Mouse (Mus musculus): Measurements from ENCODE around the gene Wnk4. TPM values are rescaled to one million over a fixed set of nuclear protein-coding genes. Genes with fewer than 3 reads are reported as not detected.

The Wnk4 gene
- total RNA-seq (2021), result 1 to 10 TPM; 4.5 to 8.0 TPM
- long read RNA-seq, experiment 1, full-length matches to known transcripts, result 1 of 8 reads
- long read RNA-seq, experiment 1, partial matches to known transcripts, result 4 of 8 reads
- long read RNA-seq, experiment 1, other reads (novel, unspliced or antisense), result 3 of 8 reads
- long read RNA-seq, experiment 2, full-length matches to known transcripts, result 1 of 7 reads
- long read RNA-seq, experiment 2, partial matches to known transcripts, result 4 of 7 reads
- long read RNA-seq, experiment 2, other reads (novel, unspliced or antisense), result 2 of 7 reads

- H3K4me3 ChIP-seq, result peak within 1 kb of the TSS; percentile 53
- no peak for TF ChIP-seq CTCF (IDR thresholded peaks at IDR 0.05)
- intact Hi-C loops (cut with DNase I), result no loop called here
- H3K27ac ChIP-seq, result peak within 1 kb of the TSS; percentile 19; the same call in 1 of the 2 replicates
- DNase-seq (ENCODE audit: extremely low spot score in 1 of 2, low spot score in 2 of 2), result peak in 1 of 2 experiments; percentile 30
Observed at GRCm38 (mm10) chr11:101259948-101260825, at the start of gene Wnk4. TSS of gene Wnk4 (plus strand) at chr11:101260567.

DNA sequence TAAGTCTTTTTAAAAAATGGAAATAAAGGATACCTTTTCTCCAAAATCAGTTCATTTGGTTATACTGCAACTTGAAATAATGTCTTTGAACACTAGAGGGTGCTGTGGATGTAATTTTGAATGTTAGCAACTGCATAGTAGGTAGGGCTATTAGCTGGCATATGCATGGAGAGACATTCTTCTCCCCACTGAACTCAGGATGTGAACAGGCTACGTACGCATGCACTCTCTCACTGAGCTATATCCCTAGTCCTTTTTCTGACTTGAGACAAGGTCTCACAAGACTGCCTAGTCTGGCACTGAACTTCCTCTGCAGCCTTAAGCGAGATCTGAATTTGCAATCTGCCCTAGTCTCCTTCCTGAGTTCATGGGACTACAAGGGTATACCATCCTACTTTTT is 48.4 kb upstream of the Wnk4 start:
- no peak overlapping the region for H3K4me3 ChIP-seq
- TF ChIP-seq CTCF (IDR thresholded peaks at IDR 0.05), result peak; percentile 79
- H3K27ac ChIP-seq, result no peak overlapping the region
- intact Hi-C loops (cut with DNase I), result loop anchor here (1.0 to 5.0 kb wide), 3 partner anchors 36 to 185 kb away; partner anchors contain the start of gene Becn1
- DNase-seq (ENCODE audit: extremely low spot score in 1 of 2, low spot score in 2 of 2), result no peak

DNA sequence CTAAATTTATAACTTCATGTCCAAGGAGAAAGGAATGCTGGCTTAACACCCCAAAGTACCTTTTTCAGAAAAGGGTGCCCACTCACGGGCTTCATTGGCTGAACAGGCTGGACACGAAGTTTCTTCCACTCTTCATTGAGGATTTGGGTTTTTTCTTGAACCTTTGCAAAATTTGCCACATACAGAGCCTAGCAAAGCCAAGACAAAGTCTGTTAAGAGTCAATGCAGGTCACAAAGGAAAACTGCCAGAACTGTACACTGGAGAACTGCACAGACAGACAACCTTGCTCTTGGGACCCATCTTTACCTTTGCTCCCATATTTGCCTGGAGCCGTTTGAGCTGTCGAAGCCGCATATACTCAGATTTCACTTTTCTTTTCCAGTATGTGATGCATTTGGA is 43.4 kb upstream of the Wnk4 start:
- no peak for TF ChIP-seq CTCF (IDR thresholded peaks at IDR 0.05)
- Histone ChIP-seq H3K4me3 (no peak overlapping the region), H3K27ac (no peak overlapping the region)
- intact Hi-C loops (cut with DNase I), result no loop called here
- DNase-seq (ENCODE audit: extremely low spot score in 1 of 2, low spot score in 2 of 2), result no peak

DNA sequence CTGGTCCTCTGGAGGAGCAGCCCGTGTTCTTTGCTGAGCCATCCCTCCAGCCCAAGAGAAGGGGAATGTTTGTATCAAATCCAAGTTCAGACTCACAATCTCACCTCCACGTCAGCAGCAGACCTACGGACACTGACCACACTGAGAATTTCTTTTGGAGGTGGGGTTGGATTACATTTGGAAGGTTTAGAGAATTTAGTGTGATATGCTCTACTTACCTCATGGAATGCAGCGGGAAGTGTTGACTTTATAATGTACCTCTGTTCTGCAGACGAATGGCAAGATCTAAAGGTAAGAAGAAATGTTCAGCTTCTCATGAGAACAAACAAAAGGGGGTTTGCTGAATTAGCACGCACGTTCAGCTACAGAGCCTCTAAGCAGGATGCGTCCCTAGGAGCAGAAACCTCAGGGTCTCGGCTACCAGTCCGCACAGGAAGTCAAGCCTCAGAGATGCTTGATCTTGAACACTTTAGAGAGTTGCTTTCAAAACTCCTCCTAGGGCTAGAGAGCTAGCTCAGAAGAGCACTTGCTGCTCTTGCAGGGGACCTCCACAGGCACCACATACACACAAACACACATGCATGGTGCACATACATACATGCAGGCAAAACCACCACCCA is 41.8 kb upstream of the Wnk4 start:
- TF ChIP-seq CTCF (IDR thresholded peaks at IDR 0.05), result no peak
- Histone ChIP-seq H3K4me3 (no peak overlapping the region), H3K27ac (no peak overlapping the region)
- DNase-seq (ENCODE audit: extremely low spot score in 1 of 2, low spot score in 2 of 2), result no peak
- intact Hi-C loops (cut with DNase I), result no loop called here

DNA sequence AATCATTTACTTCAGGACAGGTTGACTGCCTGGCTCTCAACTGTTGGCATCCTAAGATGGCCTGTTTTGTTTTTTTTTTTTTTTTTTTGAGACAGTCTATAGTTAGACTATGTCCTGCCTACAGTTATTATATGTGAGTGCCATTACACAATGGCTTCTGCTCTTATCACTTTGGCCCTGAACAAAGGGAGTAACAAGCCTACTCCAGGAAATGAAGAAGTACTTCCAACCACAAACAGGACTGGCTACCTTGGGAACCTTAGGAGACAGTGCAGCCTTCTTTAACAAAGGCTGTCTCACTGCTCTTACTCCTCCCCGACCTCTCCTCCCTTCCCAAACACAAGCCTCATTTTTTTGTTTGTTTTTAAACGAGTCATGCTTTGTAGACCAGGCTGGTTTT is 39.5 kb upstream of the Wnk4 start:
- no peak for DNase-seq (ENCODE audit: extremely low spot score in 1 of 2, low spot score in 2 of 2)
- TF ChIP-seq CTCF (IDR thresholded peaks at IDR 0.05), result no peak
- intact Hi-C loops (cut with DNase I), result no loop called here
- H3K27ac ChIP-seq, result no peak overlapping the region
- H3K4me3 ChIP-seq, result no peak overlapping the region

GRCm38 (mm10) chr11:101221306-101221986 is 38.9 kb upstream of the Wnk4 start:
- intact Hi-C loops (cut with DNase I), result no loop called here
- TF ChIP-seq CTCF (IDR thresholded peaks at IDR 0.05), result no peak
- H3K4me3 ChIP-seq, result no peak overlapping the region

DNA sequence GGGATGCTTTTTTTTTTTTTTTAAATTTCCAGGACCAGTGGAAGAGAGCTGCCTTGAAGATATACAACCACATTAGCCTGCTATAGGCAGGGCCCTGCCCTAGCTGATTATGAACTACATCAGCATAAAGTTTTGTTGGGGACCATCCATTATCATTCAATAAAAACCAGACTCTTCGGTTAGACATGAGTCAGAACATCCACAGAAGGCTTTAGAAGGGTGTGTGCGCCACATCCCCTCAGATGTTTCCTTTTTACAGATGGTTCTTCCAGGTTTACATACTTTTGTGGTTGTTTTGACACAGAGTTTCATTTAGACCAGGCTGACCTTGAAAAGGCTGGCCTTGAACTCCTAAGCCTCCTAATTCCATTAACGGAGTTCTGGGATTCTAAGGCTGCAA is 36.0 kb upstream of the Wnk4 start:
- H3K27ac ChIP-seq, result no peak overlapping the region
- H3K4me3 ChIP-seq, result no peak overlapping the region
- TF ChIP-seq CTCF (IDR thresholded peaks at IDR 0.05), result no peak
- intact Hi-C loops (cut with DNase I), result no loop called here
- DNase-seq (ENCODE audit: extremely low spot score in 1 of 2, low spot score in 2 of 2), result no peak

More at GRCm38 (mm10) chr11:101221306-101221986, 38.9 kb upstream of the Wnk4 start:
- no peak overlapping the region for H3K27ac ChIP-seq
- DNase-seq (ENCODE audit: extremely low spot score in 1 of 2, low spot score in 2 of 2), result no peak

- no peak for TF ChIP-seq CTCF (IDR thresholded peaks at IDR 0.05)
- intact Hi-C loops (cut with DNase I), result no loop called here
- Histone ChIP-seq H3K27ac (peak overlapping the region; percentile 80), H3K4me3 (peak overlapping the region; percentile 85)
- no peak for DNase-seq (ENCODE audit: extremely low spot score in 1 of 2, low spot score in 2 of 2)
Observed at GRCm38 (mm10) chr11:101225331-101226064, 34.9 kb upstream of the Wnk4 start.

- DNase-seq (ENCODE audit: extremely low spot score in 1 of 2, low spot score in 2 of 2), result peak; percentile 90 to 92
- peak within 1 kb of the TSS; percentile 80 for H3K27ac ChIP-seq
- H3K4me3 ChIP-seq, result peak within 1 kb of the TSS; percentile 85
- peak; percentile 40 for TF ChIP-seq CTCF (IDR thresholded peaks at IDR 0.05)
- intact Hi-C loops (cut with DNase I), result no loop called here
Observed at GRCm38 (mm10) chr11:101226065-101226701, 34.2 kb upstream of the Wnk4 start, which contains the start of gene Ezh1. TSS of gene Ezh1 (minus strand) at chr11:101226463.

- no peak overlapping the region for H3K4me3 ChIP-seq
- peak overlapping the region; percentile 86 for H3K27ac ChIP-seq
- no peak for DNase-seq (ENCODE audit: extremely low spot score in 1 of 2, low spot score in 2 of 2)
- intact Hi-C loops (cut with DNase I), result no loop called here
- TF ChIP-seq CTCF (IDR thresholded peaks at IDR 0.05), result no peak
Observed at GRCm38 (mm10) chr11:101229361-101229900, 30.9 kb upstream of the Wnk4 start.
